Mouse (Mus musculus): Measurements from ENCODE around the gene Commd9. TPM values are rescaled to one million over a fixed set of nuclear protein-coding genes. Genes with fewer than 3 reads are reported as not detected.
A peak's percentile ranks its signal among the peaks of the same experiment; 100 is the strongest.

Commd9 gene
- polyA plus RNA-seq, 1 experiment from 2014 or later, result 61.9 TPM

DNA sequence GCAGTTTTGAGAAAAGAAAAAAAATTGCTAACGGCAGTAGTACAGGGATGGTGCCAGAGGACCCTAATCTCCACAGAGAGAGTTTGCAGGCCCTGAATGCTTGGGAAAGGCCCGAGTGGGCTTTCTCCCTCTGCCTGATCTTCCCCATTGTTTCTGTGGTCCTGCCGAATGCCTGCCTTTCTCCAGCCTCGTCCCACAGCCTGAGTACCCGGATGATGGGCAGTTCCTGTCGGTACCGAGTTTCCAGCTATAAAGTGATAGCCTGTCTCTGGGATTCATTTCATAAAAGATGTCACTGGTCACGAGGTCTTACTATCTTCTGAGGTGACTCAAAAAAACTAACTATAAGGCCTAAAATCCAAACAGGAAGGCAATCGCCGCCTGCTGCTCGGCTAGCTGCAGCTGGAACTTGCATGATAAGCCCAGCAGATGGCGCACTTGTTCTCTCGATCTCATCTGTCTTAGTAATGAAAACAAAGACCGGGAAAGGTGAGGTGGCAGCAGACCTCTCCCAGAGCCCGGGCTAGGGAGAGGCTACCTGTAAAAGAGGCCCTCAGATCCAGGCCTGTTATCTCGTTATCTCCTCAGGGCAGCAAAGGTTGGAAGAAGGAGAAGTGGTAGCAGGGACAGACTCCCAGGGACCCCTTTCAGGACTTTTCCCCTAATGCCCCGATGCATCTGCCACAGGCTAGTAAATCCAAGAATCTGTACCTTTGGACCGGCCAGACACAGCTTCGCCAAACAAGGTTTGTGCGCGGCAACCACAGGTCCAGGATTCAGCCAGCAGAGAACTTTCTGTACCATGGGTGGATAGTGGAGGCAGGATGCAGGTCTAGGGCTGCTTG is 19.7 kb downstream of the Commd9 start:
- DNase-seq (ENCODE audit: low spot score), result peak; percentile 91
- 24% methylated on average over 21 of the region's 21 CpGs for WGBS
- ATAC-seq (replicated peaks; ENCODE audit: low FRiP score), result peak; percentile 75
- Histone ChIP-seq H3K4me1 (replicated peaks; ENCODE audit: control insufficient read depth, insufficient read depth, low read length) (peaks cover 3% of the 10 kb centered on the region; the same call in 1 of the 2 replicates), H3K36me3 (ENCODE audit: control insufficient read depth, insufficient read depth, low read length) (no peaks in the 10 kb centered on the region), H3K9me3 (ENCODE audit: control insufficient read depth, low read length) (no peaks in the 10 kb centered on the region), H3K4me3 (ENCODE audit: low read depth, low read length) (no peak overlapping the region), H3K27ac (ENCODE audit: low read depth, low read length) (no peak overlapping the region; the same call in 1 of the 2 replicates), H3K27me3 (ENCODE audit: control insufficient read depth, insufficient read depth, low read length) (no peaks in the 10 kb centered on the region), H3K9ac (ENCODE audit: low read length) (peak overlapping the region; percentile 44), H3K4me2 (ENCODE audit: low read depth, low read length, severe bottlenecking) (peak overlapping the region; percentile 34)

DNA sequence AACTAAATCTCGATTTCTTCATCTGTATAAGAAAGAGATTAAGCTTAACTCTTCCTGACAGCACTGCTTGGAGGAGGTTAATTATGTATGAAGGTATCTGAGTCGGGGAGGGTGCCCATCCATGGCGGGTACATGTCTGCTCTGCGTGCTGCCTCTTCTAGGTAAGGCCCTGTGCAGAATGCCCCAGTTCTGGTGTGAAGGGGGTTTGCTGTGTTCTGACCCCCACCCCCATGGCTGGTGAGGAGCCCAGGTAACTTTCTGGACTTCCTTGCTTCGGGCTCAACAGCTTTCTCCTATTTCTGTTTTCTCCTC is 20.3 kb downstream of the Commd9 start:
- 57% methylated on average over 5 of the region's 5 CpGs for WGBS
- Histone ChIP-seq H3K9ac (ENCODE audit: low read length) (no peak overlapping the region; the same call in 1 of the 2 replicates), H3K27ac (ENCODE audit: low read depth, low read length) (no peak overlapping the region)

DNA sequence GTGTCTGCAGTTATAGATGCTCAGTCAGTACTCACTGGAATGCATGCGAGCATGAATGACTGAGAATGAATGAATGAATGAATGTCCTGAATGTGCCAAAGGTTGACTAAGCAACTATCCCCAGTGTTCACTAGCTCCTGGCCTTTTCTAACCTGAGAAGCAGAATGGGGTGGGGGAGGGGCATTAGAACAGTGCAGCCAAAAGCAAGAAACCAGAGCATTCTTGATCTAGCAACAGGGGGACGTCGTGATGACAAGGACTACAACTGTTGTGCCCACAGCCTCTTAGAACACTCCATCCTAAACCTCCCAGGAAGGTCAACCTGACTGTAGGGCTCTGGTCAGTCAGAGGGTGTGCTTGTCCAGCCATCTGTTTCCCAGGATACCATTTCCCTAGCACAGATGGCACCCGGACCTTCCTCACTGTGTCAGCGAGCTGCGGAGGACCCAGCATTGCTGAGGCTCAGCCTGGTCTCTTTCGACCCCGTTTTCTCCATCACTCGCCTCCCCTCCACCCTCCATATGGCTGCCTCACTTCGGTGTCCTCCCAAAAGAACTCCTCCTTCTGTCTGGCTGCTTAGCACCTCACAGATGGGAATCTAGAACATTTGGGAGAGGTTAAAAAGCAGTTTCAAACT is 21.5 kb downstream of the Commd9 start:
- no peak overlapping the region for H3K4me3 ChIP-seq (ENCODE audit: low read depth, low read length)
- H3K9ac ChIP-seq (ENCODE audit: low read length), result no peak overlapping the region
- peaks cover 3% of the 10 kb centered on the region; the same call in 1 of the 2 replicates for H3K4me1 ChIP-seq (replicated peaks; ENCODE audit: control insufficient read depth, insufficient read depth, low read length)
- no peaks in the 10 kb centered on the region for H3K9me3 ChIP-seq (ENCODE audit: control insufficient read depth, low read length)
- H3K36me3 ChIP-seq (ENCODE audit: control insufficient read depth, insufficient read depth, low read length), result no peaks in the 10 kb centered on the region
- 75% methylated on average over 10 of the region's 10 CpGs for WGBS
- no peak overlapping the region for H3K4me2 ChIP-seq (ENCODE audit: low read depth, low read length, severe bottlenecking)
- H3K27ac ChIP-seq (ENCODE audit: low read depth, low read length), result no peak overlapping the region
- ATAC-seq (replicated peaks; ENCODE audit: low FRiP score) (0 out of 2 replicates have a peak, but pooled peaks have one; percentile 3), DNase-seq (ENCODE audit: low spot score) (no peak)
- no peaks in the 10 kb centered on the region for H3K27me3 ChIP-seq (ENCODE audit: control insufficient read depth, insufficient read depth, low read length)

More for the DNA sequence above, 20.3 kb downstream of the Commd9 start:
- Histone ChIP-seq H3K4me3 (ENCODE audit: low read depth, low read length) (no peak overlapping the region), H3K4me1 (replicated peaks; ENCODE audit: control insufficient read depth, insufficient read depth, low read length) (peaks cover 3% of the 10 kb centered on the region; the same call in 1 of the 2 replicates), H3K9me3 (ENCODE audit: control insufficient read depth, low read length) (no peaks in the 10 kb centered on the region), H3K27me3 (ENCODE audit: control insufficient read depth, insufficient read depth, low read length) (no peaks in the 10 kb centered on the region), H3K36me3 (ENCODE audit: control insufficient read depth, insufficient read depth, low read length) (no peaks in the 10 kb centered on the region), H3K4me2 (ENCODE audit: low read depth, low read length, severe bottlenecking) (no peak overlapping the region)
- ATAC-seq (replicated peaks; ENCODE audit: low FRiP score), result peak; percentile 57
- no peak for DNase-seq (ENCODE audit: low spot score)

DNA sequence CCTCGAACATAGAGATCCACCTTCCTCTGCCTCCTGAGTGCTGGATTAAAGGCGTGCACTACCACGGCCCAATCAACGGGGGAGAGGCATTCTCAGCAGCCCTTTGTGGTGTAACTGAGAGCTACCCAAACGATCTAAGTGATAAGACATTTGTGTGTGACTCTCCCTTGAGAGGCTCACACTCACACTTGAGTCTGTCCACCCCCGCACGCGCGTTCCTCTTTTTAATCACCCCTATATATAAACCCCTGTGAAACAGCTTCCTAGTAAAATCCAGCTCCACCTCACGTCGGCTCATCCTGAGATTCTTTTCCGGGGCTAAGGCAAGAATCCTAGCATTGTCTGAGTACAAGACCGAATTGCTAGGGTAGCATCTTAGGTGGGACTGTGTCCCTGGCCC is 22.7 kb downstream of the Commd9 start:
- 73% methylated on average over 13 of the region's 13 CpGs for WGBS
- H3K4me3 ChIP-seq (ENCODE audit: low read depth, low read length), result no peak overlapping the region
- H3K9ac ChIP-seq (ENCODE audit: low read length), result no peak overlapping the region
- no peak for ATAC-seq (replicated peaks; ENCODE audit: low FRiP score)
- peaks cover 3% of the 10 kb centered on the region; the same call in 1 of the 2 replicates for H3K4me1 ChIP-seq (replicated peaks; ENCODE audit: control insufficient read depth, insufficient read depth, low read length)
- H3K27me3 ChIP-seq (ENCODE audit: control insufficient read depth, insufficient read depth, low read length), result no peaks in the 10 kb centered on the region
- H3K4me2 ChIP-seq (ENCODE audit: low read depth, low read length, severe bottlenecking), result no peak overlapping the region
- DNase-seq (ENCODE audit: low spot score), result no peak
- H3K27ac ChIP-seq (ENCODE audit: low read depth, low read length), result no peak overlapping the region
- H3K9me3 ChIP-seq (ENCODE audit: control insufficient read depth, low read length), result no peaks in the 10 kb centered on the region
- no peaks in the 10 kb centered on the region for H3K36me3 ChIP-seq (ENCODE audit: control insufficient read depth, insufficient read depth, low read length)

DNA sequence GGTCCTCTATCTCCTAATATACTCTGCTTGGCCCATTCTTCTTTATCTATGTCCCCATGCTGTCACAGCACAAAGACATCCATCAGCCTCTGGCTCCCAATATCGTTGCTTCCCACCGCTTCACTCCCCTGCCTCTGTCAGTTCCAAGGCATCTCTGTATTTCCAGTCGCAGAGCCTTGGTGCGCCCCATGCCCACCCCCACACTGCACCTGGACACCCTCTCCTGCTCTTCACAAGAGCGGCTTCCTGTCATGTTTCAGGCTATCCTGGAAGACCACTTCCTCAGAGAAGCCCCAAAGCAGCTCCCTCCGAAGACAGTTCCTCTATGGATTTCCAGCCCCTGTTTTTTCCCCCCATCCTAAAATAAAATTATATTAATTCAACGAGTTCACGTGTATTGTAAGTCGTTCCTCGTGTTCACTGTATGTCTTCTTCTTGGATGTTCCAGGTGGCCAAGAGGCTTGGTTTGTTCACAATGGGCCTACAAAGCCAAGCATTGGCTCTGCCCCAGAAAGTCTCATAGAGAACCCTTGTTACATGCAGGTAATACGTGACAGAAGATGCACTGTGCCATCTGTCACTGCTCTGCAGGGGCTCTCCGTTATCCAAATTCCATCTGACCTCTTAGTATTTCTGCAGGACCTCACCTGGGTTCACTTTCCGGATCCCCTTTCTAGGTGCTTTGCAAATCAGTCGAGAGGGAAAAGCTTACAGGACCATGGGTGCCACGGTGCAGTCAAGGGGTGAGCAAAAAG is 23.5 kb downstream of the Commd9 start:
- Histone ChIP-seq H3K9me3 (ENCODE audit: control insufficient read depth, low read length) (no peaks in the 10 kb centered on the region), H3K27ac (ENCODE audit: low read depth, low read length) (no peak overlapping the region), H3K4me1 (replicated peaks; ENCODE audit: control insufficient read depth, insufficient read depth, low read length) (peaks cover 3% of the 10 kb centered on the region; the same call in 1 of the 2 replicates), H3K27me3 (ENCODE audit: control insufficient read depth, insufficient read depth, low read length) (no peaks in the 10 kb centered on the region), H3K4me2 (ENCODE audit: low read depth, low read length, severe bottlenecking) (no peak overlapping the region), H3K9ac (ENCODE audit: low read length) (no peak overlapping the region), H3K4me3 (ENCODE audit: low read depth, low read length) (no peak overlapping the region), H3K36me3 (ENCODE audit: control insufficient read depth, insufficient read depth, low read length) (no peaks in the 10 kb centered on the region)
- 85% methylated on average over 15 of the region's 15 CpGs for WGBS
- no peak for DNase-seq (ENCODE audit: low spot score)
- no peak for ATAC-seq (replicated peaks; ENCODE audit: low FRiP score)

DNA sequence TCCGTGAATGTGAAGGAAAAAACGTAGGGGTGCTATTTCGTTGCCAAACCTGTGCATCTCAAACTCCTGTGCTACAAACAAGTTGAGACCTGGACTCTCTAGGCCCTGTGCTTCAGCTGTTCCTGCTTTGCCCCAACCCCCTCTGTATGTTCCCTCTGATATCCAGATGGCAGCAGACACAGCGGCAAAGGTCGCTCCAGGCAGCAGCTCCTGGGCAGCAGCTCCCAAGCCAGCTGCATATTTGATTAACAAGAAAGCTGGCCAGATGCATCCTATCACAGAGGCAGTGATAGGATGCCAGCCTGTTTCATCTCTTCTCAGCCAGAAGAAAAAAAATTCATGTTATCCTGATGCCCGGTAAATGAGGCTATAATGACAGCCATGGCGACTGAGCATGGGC is 32.5 kb downstream of the Commd9 start:
- Histone ChIP-seq H3K4me1 (replicated peaks; ENCODE audit: control insufficient read depth, insufficient read depth, low read length) (peaks cover 3% of the 10 kb centered on the region; the same call in 1 of the 2 replicates), H3K4me2 (ENCODE audit: low read depth, low read length, severe bottlenecking) (no peak overlapping the region), H3K9me3 (ENCODE audit: control insufficient read depth, low read length) (no peaks in the 10 kb centered on the region), H3K4me3 (ENCODE audit: low read depth, low read length) (no peak overlapping the region), H3K27ac (ENCODE audit: low read depth, low read length) (no peak overlapping the region), H3K36me3 (ENCODE audit: control insufficient read depth, insufficient read depth, low read length) (no peaks in the 10 kb centered on the region), H3K27me3 (ENCODE audit: control insufficient read depth, insufficient read depth, low read length) (no peaks in the 10 kb centered on the region), H3K9ac (ENCODE audit: low read length) (no peak overlapping the region)
- 92% methylated on average over 7 of the region's 7 CpGs for WGBS
- ATAC-seq (replicated peaks; ENCODE audit: low FRiP score) (no peak), DNase-seq (ENCODE audit: low spot score) (no peak)

DNA sequence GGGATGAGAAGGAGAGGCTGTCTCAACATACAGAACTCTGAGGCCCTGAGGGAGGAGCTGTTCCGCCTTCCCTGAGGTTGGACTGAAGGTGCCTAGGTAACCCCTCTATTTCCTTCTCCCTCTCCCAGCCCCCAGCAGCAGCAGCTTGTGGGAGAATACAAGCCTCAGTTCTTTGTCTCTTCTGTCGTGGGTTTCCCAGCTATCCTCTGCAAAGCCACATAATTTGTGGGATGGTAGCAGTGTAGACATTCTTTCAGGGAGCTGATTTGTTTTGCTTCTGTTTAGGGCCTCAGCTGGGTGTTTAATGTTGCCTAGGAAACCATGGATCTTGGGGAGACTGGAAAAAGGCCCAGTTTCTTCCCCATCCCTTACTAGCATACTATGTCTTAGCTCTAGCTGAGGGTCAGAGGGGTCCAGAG is 34.1 kb downstream of the Commd9 start:
- ATAC-seq (replicated peaks; ENCODE audit: low FRiP score) (0 out of 2 replicates have a peak, but pooled peaks have one; percentile 12), DNase-seq (ENCODE audit: low spot score) (no peak)
- no peaks in the 10 kb centered on the region for H3K36me3 ChIP-seq (ENCODE audit: control insufficient read depth, insufficient read depth, low read length)
- no peak overlapping the region for H3K4me3 ChIP-seq (ENCODE audit: low read depth, low read length)
- H3K9me3 ChIP-seq (ENCODE audit: control insufficient read depth, low read length), result no peaks in the 10 kb centered on the region
- H3K4me2 ChIP-seq (ENCODE audit: low read depth, low read length, severe bottlenecking), result no peak overlapping the region
- 47% methylated on average over 2 of the region's 2 CpGs for WGBS
- peaks cover 3% of the 10 kb centered on the region; the same call in 1 of the 2 replicates for H3K4me1 ChIP-seq (replicated peaks; ENCODE audit: control insufficient read depth, insufficient read depth, low read length)
- H3K27ac ChIP-seq (ENCODE audit: low read depth, low read length), result peak overlapping the region; percentile 18; the same call in 1 of the 2 replicates
- H3K9ac ChIP-seq (ENCODE audit: low read length), result no peak overlapping the region; the same call in 1 of the 2 replicates
- H3K27me3 ChIP-seq (ENCODE audit: control insufficient read depth, insufficient read depth, low read length), result no peaks in the 10 kb centered on the region

DNA sequence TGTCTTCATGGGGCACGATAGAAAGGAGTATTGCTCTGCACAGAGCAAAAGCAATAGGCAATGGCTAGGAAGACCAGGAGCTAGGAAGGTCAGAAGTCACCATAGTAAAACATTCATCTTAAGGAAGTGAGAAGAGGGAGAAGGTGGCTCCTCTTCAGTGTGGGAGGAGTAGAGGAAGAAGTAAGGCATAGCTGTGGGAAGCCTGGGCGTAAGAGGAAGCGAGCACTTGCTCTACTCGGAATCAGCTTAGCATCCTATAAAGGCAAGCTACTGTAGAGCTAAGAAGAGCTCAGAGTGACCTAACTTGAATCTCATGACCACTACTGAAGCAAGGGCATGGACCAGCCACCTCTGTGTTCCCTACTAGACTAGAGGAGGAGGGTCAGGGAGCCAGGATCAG is 36.3 kb downstream of the Commd9 start:
- Histone ChIP-seq H3K27ac (ENCODE audit: low read depth, low read length) (no peak overlapping the region), H3K9ac (ENCODE audit: low read length) (no peak overlapping the region), H3K27me3 (ENCODE audit: control insufficient read depth, insufficient read depth, low read length) (no peaks in the 10 kb centered on the region), H3K4me3 (ENCODE audit: low read depth, low read length) (no peak overlapping the region), H3K4me2 (ENCODE audit: low read depth, low read length, severe bottlenecking) (no peak overlapping the region), H3K4me1 (replicated peaks; ENCODE audit: control insufficient read depth, insufficient read depth, low read length) (peaks cover 3% of the 10 kb centered on the region; the same call in 1 of the 2 replicates), H3K36me3 (ENCODE audit: control insufficient read depth, insufficient read depth, low read length) (no peaks in the 10 kb centered on the region), H3K9me3 (ENCODE audit: control insufficient read depth, low read length) (no peaks in the 10 kb centered on the region)
- DNase-seq (ENCODE audit: low spot score) (no peak), ATAC-seq (replicated peaks; ENCODE audit: low FRiP score) (no peak)
- 97% methylated on average over 4 of the region's 4 CpGs for WGBS

All from forebrain, embryonic 11.5 days (tissue).